Mouse (Mus musculus) thymus, postnatal 4 days (tissue): ENCODE results near the gene Ttc7b.

Experiments
- DNase-seq: peaks from one replicate; pipeline ENCODE4 v3.0.0; 2021

Gene Ttc7b

GRCm38 (mm10) chr12:100375801-100376200, 144.8 kb downstream of the Ttc7b start:
- no peak for DNase-seq

- DNase-seq: no peak
Measured at GRCm38 (mm10) chr12:100372785-100373184, 147.8 kb downstream of the Ttc7b start.

GRCm38 (mm10) chr12:100372015-100372414, 148.6 kb downstream of the Ttc7b start:
- no peak for DNase-seq

- no peak for DNase-seq
Measured at GRCm38 (mm10) chr12:100369786-100370185, 150.8 kb downstream of the Ttc7b start.

GRCm38 (mm10) chr12:100369220-100369619, 151.4 kb downstream of the Ttc7b start:
- DNase-seq: no peak

GRCm38 (mm10) chr12:100361330-100361729, 159.3 kb downstream of the Ttc7b start:
- no peak for DNase-seq

- DNase-seq: no peak
Measured at GRCm38 (mm10) chr12:100358040-100358620, 162.5 kb downstream of the Ttc7b start.

GRCm38 (mm10) chr12:100356407-100356806, 164.2 kb downstream of the Ttc7b start:
- DNase-seq: no peak

- DNase-seq: no peak
Measured at GRCm38 (mm10) chr12:100355565-100355964, 165.1 kb downstream of the Ttc7b start.

GRCm38 (mm10) chr12:100353954-100354353, 166.7 kb downstream of the Ttc7b start:
- DNase-seq: no peak

- no peak for DNase-seq
Measured at GRCm38 (mm10) chr12:100353075-100353782, 167.4 kb downstream of the Ttc7b start.

- no peak for DNase-seq
Measured at GRCm38 (mm10) chr12:100352094-100352493, 168.5 kb downstream of the Ttc7b start.

- no peak for DNase-seq
Measured at GRCm38 (mm10) chr12:100343554-100343953, 177.1 kb downstream of the Ttc7b start.

- DNase-seq: no peak
Measured at GRCm38 (mm10) chr12:100341614-100342013, 179.0 kb downstream of the Ttc7b start.

GRCm38 (mm10) chr12:100340901-100341460, 179.6 kb downstream of the Ttc7b start:
- DNase-seq: no peak

GRCm38 (mm10) chr12:100338055-100338454, 182.6 kb downstream of the Ttc7b start:
- no peak for DNase-seq

- peak; percentile 33 for DNase-seq
Measured at GRCm38 (mm10) chr12:100337351-100338018, 183.1 kb downstream of the Ttc7b start.

GRCm38 (mm10) chr12:100336241-100336640, 184.4 kb downstream of the Ttc7b start:
- no peak for DNase-seq

- DNase-seq: peak; percentile 71
Measured at GRCm38 (mm10) chr12:100331806-100332205, 188.8 kb downstream of the Ttc7b start.

GRCm38 (mm10) chr12:100330234-100330633, 190.4 kb downstream of the Ttc7b start:
- DNase-seq: no peak

GRCm38 (mm10) chr12:100328998-100329397, 191.6 kb downstream of the Ttc7b start:
- DNase-seq: no peak

GRCm38 (mm10) chr12:100328557-100328956, 192.1 kb downstream of the Ttc7b start:
- no peak for DNase-seq

- no peak for DNase-seq
Measured at GRCm38 (mm10) chr12:100326732-100327131, 193.9 kb downstream of the Ttc7b start.

- DNase-seq: no peak
Measured at GRCm38 (mm10) chr12:100325618-100326017, 195.0 kb downstream of the Ttc7b start.
